Mouse (Mus musculus): Measurements from ENCODE around the gene Gpr3.

The Gpr3 gene

GRCm38 (mm10) chr4:133170616-133171015 is 41.7 kb downstream of the Gpr3 start:
- TF ChIP-seq GATA4 (IDR thresholded peaks at IDR 0.05; ENCODE audit: insufficient replicate concordance, low read length): no peak

GRCm38 (mm10) chr4:133170056-133170524 is 42.2 kb downstream of the Gpr3 start:
- TF ChIP-seq GATA4 (IDR thresholded peaks at IDR 0.05; ENCODE audit: insufficient replicate concordance, low read length): no peak

- no peak for TF ChIP-seq GATA4 (IDR thresholded peaks at IDR 0.05; ENCODE audit: insufficient replicate concordance, low read length)
These were observed 42.9 kb downstream of the Gpr3 start for GRCm38 (mm10) chr4:133169237-133170055.

- TF ChIP-seq GATA4 (IDR thresholded peaks at IDR 0.05; ENCODE audit: insufficient replicate concordance, low read length): no peak
These were observed 45.6 kb downstream of the Gpr3 start for GRCm38 (mm10) chr4:133166773-133167172.

GRCm38 (mm10) chr4:133162196-133162595 is 50.1 kb downstream of the Gpr3 start:
- TF ChIP-seq GATA4 (IDR thresholded peaks at IDR 0.05; ENCODE audit: insufficient replicate concordance, low read length): no peak

GRCm38 (mm10) chr4:133160821-133161220 is 51.5 kb downstream of the Gpr3 start:
- no peak for TF ChIP-seq GATA4 (IDR thresholded peaks at IDR 0.05; ENCODE audit: insufficient replicate concordance, low read length)

- no peak for TF ChIP-seq GATA4 (IDR thresholded peaks at IDR 0.05; ENCODE audit: insufficient replicate concordance, low read length)
These were observed 52.1 kb downstream of the Gpr3 start for GRCm38 (mm10) chr4:133160211-133160610.

- no peak for TF ChIP-seq GATA4 (IDR thresholded peaks at IDR 0.05; ENCODE audit: insufficient replicate concordance, low read length)
These were observed 52.7 kb downstream of the Gpr3 start for GRCm38 (mm10) chr4:133159646-133160045.
